Mouse (Mus musculus): ENCODE results near the gene Kdm4c. TPM values are rescaled to one million over a fixed set of nuclear protein-coding genes. Genes with fewer than 3 reads are reported as not detected.
"Not testable (repeated sequence)": the region's sequence is repeated elsewhere in the genome, so short reads cannot be mapped to it uniquely, and the experiment has no call there.

Gene Kdm4c
- total RNA-seq, 2 experiments from 2014 or later: 19.4 to 19.8 TPM

GRCm38 (mm10) chr4:74305315-74306105, 63.2 kb downstream of the Kdm4c start:
- no peak for DNase-seq (ENCODE audit: low spot score in 2 of 2)

- DNase-seq (ENCODE audit: low spot score in 2 of 2): no peak
Measured at GRCm38 (mm10) chr4:74311135-74311534, 68.8 kb downstream of the Kdm4c start.

GRCm38 (mm10) chr4:74312858-74313257, 70.6 kb downstream of the Kdm4c start:
- DNase-seq (ENCODE audit: low spot score in 2 of 2): no peak

- no peak for DNase-seq (ENCODE audit: low spot score in 2 of 2)
Measured at GRCm38 (mm10) chr4:74315388-74315787, 73.1 kb downstream of the Kdm4c start.

- no peak for DNase-seq (ENCODE audit: low spot score in 2 of 2)
Measured at GRCm38 (mm10) chr4:74319313-74319712, 77.0 kb downstream of the Kdm4c start.

- no peak for DNase-seq (ENCODE audit: low spot score in 2 of 2)
Measured at GRCm38 (mm10) chr4:74357479-74357878, 115.2 kb downstream of the Kdm4c start.

- no peak for DNase-seq (ENCODE audit: low spot score in 2 of 2)
Measured at GRCm38 (mm10) chr4:74360274-74360673, 118.0 kb downstream of the Kdm4c start.

GRCm38 (mm10) chr4:74386583-74386982, 144.3 kb downstream of the Kdm4c start:
- no peak for DNase-seq (ENCODE audit: low spot score in 2 of 2)

GRCm38 (mm10) chr4:74393162-74393561, 150.9 kb downstream of the Kdm4c start:
- DNase-seq (ENCODE audit: low spot score in 2 of 2): no peak

- no peak for DNase-seq (ENCODE audit: low spot score in 2 of 2)
Measured at GRCm38 (mm10) chr4:74396562-74396961, 154.3 kb downstream of the Kdm4c start.

GRCm38 (mm10) chr4:74401617-74402313, 159.5 kb downstream of the Kdm4c start:
- DNase-seq (ENCODE audit: low spot score in 2 of 2): not testable (repeated sequence)

- DNase-seq (ENCODE audit: low spot score in 2 of 2): no peak
Measured at GRCm38 (mm10) chr4:74408731-74409130, 166.4 kb downstream of the Kdm4c start.

GRCm38 (mm10) chr4:74419794-74420193, 177.5 kb downstream of the Kdm4c start:
- no peak for DNase-seq (ENCODE audit: low spot score in 2 of 2)

Other genes with a start within 250 kb of the Kdm4c start
- under 1 TPM; 0.19 to 0.23 TPM for gene Frmd3, start 229.1 kb upstream of the Kdm4c start, total RNA-seq (2021)